Mouse (Mus musculus) liver, adult (tissue): ENCODE measurements at regions not wholly inside any gene's neighbourhood (a gene's known extent, or its start where the extent isn't known, plus 50 kb on each side); places are given as distances from the start of the nearest gene placed in this dataset.

Source experiments
- GATA4 ChIP-seq: IDR thresholded peaks from 2 replicates; pipeline ENCODE4 v1.6.1; 2014; ENCODE audit warnings: mild to moderate bottlenecking, low read length; ENCODE audit not compliant: insufficient replicate concordance

DNA sequence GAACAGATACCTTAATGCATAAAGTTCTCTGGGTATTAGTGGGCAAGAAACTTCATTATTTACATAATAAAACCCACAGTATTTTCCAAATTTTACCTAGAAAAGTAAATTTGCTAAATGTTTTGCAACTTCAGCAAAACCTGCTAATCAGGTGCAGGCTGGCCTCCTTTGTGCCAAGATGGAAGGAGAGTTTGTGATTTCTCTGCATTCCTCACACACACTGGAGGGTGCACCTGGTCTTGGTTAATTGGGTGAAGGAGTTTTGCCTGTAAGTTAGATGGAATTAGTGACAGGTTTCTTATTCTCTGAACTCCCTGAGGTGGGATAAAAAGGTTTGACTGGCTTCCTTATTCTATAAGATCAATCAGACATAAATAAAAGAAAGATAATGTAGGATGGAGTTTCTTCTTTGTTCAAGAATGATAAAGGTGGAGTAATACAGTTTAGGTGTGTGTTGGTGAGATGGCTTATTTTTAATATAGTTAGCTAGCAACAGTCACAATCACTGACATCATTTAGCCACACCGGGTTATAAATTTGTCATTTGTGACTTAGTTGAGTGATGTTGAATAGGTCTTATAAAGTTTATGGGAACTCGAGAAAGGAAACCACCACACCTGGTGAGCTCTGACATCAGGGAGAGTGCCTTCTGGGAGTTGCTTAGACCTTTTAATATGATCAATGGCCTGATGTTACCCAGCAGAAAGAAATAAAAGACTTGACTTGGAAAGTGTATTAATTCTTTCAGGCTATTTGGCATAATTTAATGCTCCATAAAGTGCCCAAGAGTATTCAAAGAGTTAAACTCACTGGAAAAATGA lies 1131.4 kb upstream of the Flrt2 start:
- no peak for TF ChIP-seq GATA4

DNA sequence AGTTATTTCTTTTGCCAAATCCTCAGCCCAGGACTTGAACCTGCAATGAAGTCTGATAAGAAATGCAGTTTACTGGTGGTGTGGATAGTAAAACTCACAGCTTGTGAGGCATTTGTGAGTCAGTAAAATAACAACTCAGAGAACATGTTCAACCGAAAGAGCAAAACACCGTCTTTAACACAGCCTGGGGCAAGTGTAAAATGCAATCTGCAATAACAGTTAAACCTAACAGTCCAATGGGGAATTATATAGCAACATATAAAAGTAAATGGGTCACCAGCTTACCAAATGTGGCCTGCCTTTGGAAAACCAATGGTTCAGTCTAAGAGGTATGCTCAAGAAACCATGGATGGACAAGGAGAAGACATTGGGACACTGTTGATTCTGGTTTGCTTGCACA lies 1117.0 kb upstream of the Flrt2 start:
- TF ChIP-seq GATA4: no peak

DNA sequence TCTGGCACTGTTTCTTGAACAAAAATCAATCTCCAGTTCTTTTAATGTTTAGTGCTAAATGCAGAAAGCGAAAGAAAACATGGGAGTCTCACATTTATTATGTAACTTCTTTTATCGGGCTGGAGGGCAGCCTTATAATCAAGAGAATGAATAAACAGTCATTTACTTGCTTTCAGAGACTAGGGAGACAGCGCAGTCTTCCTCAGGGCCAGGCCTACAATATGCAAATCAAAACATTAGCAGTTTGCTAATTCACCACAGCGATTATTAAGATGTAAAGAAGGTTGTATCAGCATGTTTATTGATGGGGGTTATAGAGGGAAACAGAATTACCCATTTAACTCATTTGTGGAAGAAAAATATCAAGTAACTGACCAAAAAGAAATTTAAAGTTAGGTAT lies 1111.7 kb upstream of the Flrt2 start:
- no peak for TF ChIP-seq GATA4

DNA sequence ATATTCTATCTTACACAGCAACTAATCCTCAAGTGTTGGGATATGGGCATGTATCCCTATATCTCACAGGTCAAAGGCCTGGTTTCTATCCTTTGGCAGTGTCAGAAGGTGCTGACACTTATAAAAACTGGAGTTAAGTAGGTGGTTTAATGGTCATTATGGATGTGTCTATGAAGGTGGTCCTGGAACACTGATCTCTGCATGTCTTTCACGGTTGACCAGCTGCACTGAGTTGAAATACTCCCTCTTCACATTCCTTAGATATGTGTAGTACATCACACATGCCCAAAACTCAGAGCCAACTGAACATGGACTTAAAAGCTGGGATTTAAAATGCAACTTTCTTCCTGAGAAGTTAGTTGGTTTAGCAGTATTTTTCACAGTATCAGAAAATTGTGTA lies 1107.7 kb upstream of the Flrt2 start:
- no peak for TF ChIP-seq GATA4

DNA sequence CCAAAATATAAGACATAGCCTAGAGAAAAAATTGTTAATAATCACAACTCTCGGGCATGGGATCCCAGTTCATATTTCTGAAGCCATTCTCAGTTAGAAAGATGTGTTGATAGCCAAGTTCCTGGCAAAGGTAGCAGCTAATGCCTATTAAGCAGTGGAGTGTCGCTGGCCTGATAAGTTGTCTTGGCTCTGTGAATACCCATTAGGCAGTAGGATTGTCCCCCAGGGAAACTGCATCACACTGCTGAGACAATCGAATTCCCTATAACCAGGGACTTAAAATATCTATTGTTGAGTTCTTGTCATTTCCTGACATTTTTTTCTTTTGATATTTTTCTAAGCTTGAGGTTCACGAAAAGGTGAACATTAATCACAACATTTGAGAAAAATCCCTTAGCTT lies 1105.0 kb upstream of the Flrt2 start:
- TF ChIP-seq GATA4: no peak

DNA sequence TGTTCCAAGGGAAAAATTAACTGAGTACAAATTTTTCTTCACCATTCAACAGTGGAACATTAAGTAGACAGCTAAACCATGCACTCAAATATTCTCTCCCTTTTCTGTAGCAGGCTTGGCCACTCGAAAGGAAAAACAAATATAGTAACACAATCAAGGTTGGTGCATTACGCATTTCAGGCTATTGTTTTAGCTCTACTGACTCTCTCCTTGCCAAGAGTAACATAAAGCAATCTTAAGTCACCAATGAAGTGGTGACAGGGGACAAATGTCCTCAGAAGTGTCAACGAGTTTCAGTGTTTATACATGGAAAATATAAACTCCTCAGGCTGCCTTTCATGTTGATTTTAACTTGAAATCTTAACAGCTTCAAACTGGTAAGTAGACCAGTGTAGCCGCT lies 1103.4 kb upstream of the Flrt2 start:
- no peak for TF ChIP-seq GATA4

DNA sequence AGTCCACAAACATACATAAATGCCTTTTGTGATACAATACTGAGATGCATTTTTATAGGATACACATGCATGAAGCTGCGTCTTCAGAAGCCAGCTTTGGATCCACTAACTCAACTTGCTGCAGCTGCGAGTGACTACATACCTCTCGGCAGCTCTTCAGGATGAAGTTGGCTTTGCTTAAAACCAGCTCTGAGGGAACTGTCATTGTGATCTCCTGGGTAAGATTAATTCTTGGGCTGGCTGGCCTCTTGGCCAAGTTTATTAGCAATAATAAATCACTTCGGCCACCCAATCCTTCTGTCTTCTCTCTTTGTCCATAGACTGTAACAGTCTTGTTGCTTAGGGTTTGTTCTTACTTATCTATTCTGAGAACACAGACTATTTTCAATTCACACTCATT lies 1103.0 kb upstream of the Flrt2 start:
- TF ChIP-seq GATA4: no peak

DNA sequence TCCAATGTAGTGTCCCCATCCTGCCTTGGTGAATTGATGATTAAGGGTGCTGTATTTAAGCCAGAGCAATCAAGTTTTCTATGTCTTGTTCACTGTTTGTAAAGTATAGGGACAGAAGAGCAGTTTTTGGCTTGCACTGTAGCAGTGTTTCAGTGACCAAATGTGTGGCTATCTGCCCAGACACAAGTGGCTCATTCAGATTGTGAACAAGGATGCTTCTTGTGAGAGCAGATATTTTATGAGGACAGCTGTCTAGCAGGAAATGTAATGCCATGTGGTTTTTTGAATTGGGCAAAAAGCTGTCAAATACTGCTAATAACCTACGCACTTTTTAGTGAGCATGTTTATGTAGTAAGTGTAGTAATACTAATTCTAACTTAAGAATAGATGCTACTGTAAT lies 1086.5 kb upstream of the Flrt2 start:
- no peak for TF ChIP-seq GATA4

DNA sequence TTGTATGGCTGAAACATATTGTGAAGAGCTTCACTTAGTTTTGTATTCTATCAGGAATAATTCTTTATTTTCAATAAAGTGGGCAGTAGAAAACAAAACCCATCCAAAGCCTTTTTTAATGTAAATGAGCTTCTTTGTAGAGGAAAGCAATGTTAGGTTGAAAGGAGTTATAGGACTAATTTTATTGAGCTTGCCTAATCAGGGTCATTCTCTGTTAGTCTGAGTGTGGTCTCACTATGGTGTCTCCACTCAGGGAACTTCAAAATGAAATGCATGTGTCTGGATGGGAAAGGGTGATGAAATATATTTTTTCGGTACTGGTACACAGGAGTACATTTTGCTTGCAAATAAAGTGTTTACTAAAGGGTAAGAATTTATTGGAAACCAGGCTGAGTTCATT lies 1055.5 kb upstream of the Flrt2 start:
- no peak for TF ChIP-seq GATA4

DNA sequence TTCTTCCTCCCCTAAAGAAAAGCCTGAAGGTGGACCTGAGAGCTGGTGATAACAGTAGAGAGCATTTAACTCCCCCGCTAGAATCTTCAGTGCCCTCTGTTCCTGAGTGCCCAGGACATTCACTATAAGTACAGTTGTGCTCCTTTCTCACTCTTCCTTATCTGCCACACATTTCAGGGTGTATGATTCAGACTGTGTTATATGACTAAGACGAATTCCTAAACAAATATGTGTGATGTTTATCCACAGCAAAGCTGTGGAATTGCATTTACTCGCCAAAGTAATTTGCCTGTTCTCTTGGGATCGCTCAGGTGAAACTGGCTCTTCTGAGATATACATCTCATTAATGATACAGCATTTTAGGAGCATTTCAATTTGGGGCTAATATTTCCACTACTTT lies 1051.9 kb upstream of the Flrt2 start:
- TF ChIP-seq GATA4: no peak

DNA sequence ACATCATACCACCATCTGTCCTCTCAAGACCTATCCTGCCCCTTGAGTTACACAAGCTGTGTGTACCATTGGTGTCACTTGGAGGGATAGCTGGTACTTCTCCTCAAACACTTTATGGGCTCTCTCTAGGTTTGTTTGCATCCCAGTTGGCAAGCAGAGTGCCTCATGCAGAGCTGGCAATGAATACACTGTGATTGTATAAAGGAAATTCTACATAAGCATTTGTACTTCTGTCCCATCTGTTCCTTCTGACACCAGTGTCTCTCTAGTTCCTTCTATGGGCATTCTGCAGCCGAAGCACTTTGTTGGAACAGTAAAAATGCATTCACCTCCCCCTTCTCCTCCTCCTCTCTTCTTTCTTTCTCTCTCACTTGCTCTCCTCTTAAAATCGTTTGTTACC lies 1046.7 kb upstream of the Flrt2 start:
- no peak for TF ChIP-seq GATA4

DNA sequence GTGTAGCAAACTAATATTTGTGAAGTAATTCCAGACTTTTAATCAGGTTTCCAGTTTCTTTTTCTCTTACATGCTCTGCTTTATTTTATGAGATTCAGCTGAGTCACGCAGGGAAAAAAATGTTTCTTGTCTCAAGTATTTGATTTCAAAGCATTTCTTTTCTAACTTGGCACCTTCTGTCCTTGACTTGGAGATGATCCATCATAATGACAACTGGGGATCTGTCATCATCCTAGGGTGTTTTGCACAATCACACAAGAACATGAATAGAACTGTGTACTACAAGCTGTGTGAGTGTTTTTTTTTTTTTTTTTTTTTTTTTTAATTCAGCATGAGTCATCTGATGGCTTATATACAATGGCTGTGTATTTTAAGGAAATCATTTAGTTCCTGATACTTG lies 1022.0 kb upstream of the Flrt2 start:
- no peak for TF ChIP-seq GATA4

DNA sequence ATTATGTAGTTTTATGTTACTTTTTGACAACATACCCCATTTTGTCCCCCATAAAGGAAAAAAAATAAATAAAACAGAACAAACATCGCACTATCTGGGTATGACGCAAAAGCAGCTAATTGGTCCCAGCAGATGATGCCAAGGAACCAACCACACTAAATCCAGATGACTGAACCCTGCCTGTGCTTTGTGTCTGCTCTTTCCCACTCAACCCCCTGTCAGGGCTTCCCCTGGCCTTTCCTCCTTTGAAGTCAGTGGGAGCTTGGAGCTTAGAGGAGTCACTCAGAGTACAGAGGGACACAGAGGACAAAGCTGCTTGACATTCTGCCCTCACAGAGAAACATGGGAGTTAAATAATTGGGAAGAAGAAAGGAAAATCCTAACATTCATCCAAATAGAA lies 1017.1 kb upstream of the Flrt2 start:
- no peak for TF ChIP-seq GATA4

DNA sequence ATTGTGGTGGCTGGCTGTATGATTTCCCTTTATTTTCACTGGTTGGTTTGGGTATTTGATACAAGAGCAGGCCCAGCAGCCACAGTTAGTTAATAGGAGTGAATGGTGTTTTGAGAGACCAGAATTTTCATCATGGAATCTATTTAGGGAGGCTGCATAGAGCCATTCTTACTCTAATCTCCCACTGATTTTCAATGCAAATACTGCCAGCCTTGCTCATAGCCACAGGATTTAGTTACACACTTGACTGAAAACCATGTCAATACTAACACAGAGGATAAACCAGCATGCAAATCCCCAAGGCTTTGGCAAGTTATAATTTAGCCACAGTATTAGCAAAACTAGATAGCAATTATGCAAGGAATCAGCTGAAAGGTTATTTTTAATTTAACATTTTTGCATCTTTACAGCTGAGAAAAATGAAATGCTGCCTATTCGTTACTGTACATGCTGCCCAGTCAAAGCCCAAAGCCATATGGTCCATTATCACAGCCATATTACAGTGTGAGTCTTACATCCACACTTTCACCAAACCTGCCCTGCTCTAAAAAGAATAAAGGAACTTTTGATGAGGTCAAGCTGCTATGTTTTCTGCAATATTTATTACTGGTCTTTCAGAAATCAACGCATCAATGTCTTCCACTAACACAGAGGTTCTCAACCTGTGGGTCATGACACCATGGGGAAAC lies 1000.5 kb upstream of the Flrt2 start:
- no peak for TF ChIP-seq GATA4

DNA sequence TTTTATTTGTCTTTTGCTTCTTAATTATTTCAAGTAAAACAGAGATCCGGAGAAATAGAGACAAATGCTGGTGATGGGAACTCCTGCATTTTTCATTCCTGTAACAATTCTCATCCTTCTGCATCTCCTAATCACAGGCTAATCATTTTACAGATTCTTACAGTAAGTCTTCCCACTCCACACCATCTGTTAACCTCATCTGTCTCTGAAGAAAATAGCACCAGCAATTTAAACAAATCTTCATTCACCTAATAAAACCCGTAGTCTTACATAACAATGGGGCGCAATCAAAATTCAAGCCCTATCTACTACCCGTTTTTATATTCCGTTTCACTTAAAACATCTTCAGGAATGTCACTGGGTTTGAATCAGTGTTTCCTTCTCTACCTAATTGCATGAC lies 960.6 kb upstream of the Flrt2 start:
- TF ChIP-seq GATA4: no peak

DNA sequence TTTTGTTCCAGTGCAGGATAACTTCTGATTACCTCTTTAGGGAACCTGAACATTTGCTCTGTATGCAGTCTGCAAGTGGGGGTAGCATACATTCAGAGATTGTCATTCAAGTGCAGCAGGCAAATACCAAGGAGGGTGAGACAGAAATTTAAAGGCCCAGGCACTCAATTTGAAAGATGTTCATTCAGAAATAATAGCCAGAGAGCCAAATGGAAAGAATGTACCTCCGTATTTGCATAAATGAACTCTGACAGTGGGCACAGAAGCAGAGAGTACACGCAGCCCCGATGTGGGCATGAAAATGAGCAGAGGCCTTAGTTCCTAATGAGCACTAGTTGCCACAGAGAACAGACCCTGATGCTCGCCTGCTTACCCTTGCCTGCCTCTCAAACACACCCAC lies 958.8 kb upstream of the Flrt2 start:
- no peak for TF ChIP-seq GATA4

DNA sequence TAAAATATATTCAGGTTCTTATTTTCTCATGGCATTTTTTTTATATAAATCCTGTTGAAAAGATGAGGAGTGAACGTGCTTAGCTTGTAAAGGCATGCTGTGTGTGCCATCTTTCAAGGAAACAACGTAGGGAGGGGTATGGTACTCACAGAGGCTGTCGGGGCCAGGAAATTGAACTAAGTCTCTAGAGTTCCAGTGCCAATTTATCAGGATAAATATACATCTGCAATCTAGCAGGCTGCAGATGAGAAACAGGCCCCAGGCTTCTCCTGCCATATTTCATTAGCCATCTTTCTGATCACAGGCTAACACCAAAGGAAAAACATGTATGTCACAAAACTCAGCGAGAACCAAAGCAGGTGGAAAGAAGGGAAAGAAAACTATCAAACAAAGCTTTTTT lies 954.8 kb upstream of the Flrt2 start:
- TF ChIP-seq GATA4: no peak
